Mouse (Mus musculus) spleen, postnatal 14 days (tissue): ENCODE measurements around the gene Wdr83.
A peak's percentile ranks its signal among the peaks of the same experiment; 100 is the strongest.
"Not testable (repeated sequence)": the region's sequence is repeated elsewhere in the genome, so short reads cannot be mapped to it uniquely, and the experiment has no call there.

ENCODE experiments used
- DNase-seq, 2 experiments: peaks; one replicate each; pipeline ENCODE4 v3.0.0; 2021 to 2022; ENCODE audit warnings: low spot score in 2 of 2

The Wdr83 gene

DNA sequence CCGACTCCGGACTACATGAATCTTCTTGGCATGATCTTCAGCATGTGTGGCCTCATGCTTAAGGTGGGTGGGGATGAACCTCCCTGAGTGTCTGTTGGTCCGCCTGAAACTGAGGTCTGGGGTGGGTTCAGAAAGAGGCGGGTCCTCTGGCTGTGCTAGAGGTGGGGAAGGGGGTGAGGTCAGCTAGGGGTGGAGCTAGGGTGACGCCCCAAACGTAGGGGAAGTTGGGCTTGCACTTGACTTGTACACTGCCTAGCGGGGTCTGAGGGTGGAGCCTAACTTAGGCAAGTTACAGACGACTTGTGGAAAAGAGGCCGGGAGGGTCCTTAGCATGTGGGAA, at the start of gene Wdr83:
Gene Wdr83 (minus strand): TSS at position 91 of the 340 bp plus-strand sequence.
- peak; percentile 39 to 58 for DNase-seq

DNA sequence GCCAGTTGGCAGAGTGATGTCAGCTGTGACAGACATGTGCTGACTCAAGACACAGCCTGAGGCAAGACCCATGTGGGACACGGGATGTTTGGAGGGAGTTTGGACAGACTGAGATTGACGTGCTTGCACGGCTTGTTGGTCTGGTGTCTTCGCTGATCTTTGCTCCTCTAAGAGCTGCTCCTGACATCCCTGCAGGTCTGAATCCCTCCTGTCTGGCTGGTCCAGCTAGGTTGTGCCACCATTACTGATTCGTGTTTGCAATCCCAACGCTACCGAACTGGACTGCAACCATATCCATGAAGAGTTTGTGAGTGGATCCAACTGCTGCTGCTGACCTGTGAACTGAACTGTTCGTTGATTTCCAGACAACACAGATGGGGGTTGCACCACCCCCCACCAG, 42.6 kb upstream of the Wdr83 start:
- no peak for DNase-seq

DNA sequence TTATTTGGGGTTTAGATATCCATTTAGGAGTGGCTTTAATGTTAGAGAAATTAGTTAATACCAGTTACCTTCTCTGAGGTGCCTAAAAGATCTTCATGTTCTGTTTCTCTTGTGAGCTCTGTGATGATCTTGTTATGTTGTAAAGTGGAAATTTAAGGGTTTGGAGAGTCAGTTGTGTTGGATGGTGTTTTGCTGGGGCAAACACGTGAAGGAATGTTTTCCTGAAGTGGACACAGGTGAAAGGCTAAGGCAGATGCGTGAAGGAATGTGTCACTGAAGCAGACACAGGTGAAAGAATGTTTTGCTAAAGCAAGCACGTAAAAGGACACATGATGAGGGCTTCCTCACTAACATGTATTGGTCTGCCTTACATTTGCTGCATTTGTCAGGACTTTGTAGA, 41.9 kb upstream of the Wdr83 start, which contains the start of gene Zfp791:
Gene Zfp791 (minus strand): TSS at position 101 of the 400 bp plus-strand sequence.
- DNase-seq, result no peak

DNA sequence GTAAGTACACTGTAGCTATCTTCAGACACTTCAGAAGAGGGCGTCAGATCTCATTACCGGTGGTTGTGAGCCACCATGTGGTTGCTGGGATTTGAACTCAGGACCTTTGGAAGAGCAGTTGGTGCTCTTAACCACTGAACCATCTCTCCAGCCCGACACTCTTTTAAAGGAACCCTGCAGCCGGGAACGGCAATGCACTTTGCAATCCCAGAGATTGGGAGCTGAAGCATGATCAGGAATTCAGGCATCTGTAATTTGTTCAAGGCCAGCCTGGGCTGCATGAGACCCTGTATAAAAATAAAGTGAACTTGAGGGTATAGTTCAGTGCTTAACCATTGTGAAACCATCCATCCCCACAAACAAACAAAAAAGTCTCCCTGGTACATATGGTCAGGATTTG, 39.1 kb upstream of the Wdr83 start:
- not testable (repeated sequence) for DNase-seq

DNA sequence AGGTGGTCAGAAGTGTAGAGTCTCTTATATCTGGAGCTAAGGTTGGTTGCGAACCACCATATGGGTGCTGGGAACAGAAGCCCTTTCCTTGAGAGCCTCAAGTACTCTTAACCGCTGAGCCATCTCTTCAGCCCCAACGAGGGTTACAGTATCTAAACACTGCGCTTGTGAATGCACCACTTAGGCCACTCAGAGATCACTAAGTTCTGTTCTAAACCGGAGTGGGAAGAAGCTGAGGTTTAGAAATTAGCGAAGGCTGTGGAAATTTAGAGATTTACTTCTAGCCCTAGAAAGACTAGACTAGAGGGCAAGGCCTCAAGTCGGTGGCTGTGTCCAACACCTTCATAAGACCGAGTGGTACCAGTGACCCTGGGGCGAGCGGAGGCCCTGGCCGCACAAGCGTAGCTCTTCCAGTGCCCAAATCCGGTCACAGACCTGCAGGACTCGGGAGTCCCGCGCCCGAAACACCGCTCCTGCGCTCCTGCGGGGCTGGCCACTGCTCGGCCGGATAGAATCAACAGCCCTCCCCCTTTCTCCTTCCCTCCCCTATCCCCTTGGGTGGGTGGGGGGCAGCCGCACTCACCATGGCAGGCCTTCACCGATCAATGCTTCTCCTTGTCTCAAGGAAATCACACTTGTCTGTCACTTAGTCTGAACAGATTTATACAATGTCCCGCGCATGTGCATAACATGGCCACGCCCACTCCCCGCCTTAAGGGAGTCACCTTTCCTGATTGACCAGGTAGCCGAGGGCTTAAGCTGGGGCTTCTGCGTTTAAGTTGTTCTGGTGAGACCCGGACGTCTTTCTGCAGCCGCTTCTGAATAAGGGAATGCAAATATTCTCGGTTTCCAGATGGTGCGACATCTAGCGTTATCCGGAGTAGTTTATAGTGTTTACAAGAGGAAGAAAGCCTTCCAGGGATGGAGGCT, 38.2 kb upstream of the Wdr83 start:
- peak in 1 of 2 experiments; percentile 14 for DNase-seq

DNA sequence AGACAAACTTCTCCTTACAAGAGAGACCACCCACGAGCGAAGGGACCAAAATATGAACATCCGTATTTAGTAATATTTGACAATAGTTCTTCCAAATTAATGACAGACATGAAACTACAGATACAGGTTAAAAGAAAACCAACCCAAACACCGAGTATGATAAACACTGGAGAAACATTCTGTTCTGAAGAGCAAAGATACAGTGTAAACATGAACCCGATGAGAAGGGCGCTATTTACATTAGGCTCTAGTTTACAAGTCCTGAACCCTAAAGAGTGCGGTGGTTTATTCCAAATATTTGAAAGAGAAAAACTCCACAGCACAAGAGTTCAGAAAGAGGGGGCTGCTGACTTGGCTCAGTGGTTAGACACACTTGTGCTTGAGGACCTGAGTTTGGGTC, 35.9 kb upstream of the Wdr83 start:
- no peak for DNase-seq

DNA sequence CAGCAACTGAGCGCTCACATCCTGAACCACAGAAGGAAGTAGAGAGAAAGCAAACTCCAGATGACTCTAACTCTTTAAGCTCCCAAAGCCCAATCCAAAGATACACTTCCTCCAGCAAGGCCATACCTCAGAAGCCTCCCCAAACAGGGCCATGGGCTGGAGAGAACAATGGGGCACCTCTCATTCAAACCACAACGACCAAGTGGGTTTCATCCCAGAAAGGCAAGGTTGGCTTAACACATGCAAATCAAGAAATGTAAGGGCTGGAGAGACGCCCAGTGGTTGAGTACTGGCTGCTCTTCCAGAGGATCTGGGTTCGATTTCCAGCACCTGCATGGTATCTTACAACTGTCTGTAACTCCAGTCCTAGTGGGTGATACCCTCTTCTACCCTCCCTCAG, 34.4 kb upstream of the Wdr83 start:
- no peak for DNase-seq

DNA sequence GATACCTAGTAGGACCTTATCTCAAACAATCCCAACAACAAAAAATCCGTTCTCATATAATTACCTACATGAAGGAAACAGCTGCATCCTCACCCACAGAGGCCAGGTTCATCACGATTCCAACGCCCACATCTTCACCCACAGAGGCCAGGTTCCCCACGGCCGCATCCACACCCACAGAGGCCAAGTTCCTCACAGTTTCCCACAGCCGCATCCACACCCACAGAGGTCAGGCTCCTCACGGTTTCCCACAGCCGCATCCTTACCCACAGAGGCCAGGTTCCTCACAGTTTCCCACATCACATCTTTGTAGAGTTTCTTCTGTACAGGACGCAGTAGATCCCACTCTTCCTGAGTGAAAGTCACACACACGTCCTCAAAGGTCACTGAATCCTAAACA, 32.1 kb upstream of the Wdr83 start:
- DNase-seq, result no peak

DNA sequence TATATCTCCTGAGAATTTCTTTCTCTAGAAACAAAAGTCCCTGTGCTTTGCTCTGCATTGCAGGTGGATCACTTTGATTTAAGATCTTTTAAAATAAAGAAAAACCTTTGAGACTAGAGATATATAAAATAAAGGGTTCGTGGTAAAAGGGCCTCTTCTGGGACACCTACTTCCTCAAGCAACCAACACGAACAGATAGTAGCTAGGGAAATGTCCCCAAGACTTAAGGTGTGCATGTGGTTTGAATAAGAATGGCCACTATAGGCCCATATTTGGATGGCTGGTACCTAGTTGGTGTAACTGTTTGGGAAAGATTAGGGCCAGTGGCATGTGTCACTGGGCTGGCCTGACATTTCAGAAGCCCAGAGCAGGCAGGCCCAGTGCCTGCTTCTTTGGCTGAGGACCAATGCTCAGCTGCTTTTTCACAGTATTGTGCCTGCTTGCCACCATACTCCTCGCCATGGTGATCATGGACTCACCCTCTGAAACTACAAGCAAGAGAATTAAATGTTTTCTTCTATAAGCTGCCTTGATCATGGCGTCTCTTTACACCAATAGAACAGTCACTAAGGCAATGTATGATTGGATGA, 19.1 kb upstream of the Wdr83 start:
- DNase-seq, result no peak

DNA sequence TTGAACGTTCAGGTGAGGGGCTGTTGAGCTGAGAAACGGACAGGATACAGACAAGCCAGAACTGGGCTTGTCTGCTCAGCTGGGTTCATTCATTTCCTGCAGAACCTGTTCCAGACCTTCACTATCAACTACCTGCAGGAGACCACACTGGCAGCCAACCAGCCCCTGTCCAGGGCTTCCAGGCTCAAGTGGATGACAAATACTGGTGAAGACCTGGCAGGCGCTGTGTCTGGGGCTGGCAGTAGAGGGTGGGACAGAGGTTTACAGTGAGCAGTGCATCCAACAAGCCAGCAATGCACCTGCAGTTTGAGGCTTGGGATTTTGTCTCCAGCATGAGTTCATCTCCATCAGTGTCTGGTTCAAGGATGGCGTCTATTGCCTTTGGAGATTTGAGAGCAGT, 15.7 kb upstream of the Wdr83 start:
- DNase-seq, result no peak

DNA sequence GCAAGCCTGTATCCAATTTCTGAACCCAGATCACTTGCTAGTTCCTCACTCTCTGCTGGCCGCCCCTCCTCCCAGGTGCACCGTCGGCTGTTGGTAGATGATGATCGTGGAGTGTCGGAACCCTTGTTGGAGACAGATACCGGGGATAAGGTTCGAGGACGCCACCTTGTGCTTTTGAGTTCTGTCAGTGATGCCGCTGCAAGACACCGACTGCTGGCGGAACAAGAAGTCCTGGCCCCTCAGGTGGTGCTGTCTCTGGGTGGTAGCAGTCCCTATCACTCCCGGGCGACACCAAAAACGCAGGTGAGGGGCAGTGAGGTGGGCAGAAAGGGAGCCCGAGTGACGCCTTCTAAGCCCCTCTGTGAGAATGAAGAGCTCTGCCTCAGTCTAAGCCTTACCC, 15.1 kb upstream of the Wdr83 start:
- no peak for DNase-seq

DNA sequence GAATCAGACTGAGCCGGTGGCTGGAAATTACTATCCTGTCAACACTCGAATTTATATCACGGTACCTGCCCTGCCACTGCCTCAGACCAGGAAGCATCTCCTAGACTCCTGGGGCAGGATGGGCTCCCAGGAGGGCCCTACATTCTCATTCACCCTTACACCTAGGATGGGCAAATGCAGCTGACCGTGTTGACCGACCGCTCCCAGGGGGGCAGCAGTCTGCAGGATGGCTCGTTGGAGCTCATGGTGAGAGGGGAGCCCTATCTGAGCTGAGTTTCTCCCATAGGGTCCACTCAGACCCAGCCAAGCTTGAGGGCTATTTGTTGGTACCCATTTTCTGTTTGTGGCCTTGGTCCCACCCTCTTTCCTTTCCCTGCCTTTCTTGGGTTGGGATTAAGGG, 14.5 kb upstream of the Wdr83 start:
- DNase-seq, result no peak

DNA sequence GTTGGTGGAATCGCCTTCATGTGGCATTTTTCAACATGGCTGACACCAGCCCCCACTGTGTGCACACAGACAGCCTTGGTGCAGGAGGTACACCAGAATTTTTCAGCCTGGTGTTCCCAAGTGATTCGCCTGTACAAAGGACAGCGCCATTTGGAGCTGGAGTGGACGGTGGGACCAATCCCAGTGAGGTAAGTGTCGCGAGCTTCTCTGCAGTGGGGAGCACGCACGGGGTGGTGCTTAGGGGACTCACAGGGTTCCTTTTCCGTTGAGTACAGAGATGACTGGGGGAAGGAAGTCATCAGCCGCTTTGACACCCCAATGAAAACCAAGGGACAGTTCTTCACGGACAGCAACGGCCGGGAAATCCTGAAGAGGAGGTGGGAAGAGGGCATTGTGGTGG, 13.9 kb upstream of the Wdr83 start:
- DNase-seq, result no peak

DNA sequence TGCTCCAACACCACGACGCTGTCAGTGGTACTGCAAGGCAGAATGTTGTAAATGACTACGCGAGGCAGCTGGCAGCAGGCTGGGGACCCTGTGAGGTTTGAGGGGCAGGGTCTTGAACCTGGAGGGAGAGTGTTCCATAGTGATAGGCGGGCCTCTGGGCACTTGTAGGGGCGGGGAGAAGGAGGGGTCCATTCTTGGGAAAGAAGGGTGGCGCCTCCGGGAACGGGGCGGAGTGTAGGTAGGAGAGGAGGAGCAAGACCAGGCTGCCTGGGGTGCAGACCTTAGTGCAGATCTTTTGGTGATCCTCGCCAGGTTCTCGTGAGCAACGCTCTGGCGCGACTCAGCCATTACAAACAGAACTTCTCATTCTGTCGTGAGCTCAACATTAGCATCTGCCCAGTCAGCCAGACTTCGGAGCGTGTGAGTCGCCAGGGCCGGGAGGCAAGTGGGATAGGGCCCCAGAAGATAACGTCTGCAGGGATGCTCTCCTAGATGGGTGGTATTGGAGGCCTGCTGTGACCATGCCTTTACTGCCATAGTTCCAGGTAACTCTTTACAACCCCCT, 10.5 kb upstream of the Wdr83 start:
- no peak for DNase-seq

DNA sequence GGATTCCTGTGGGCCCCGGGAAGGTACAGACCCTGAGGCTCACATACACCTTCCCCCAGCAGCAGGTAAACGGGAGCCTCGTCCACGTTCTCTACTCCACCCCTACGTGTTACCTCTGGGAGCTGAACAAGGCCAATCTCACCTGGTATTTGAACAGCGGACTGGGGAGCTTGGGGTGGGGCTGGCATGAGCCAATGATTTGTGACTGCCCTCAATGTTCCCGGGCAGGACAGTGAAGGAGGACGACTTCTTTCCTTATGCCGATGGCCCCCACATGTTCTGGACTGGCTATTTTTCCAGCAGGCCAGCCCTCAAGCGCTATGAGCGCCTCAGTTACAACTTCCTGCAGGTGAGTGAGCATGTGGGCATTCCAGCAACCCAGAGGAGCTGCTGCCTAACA, 9.8 kb upstream of the Wdr83 start:
- no peak for DNase-seq

DNA sequence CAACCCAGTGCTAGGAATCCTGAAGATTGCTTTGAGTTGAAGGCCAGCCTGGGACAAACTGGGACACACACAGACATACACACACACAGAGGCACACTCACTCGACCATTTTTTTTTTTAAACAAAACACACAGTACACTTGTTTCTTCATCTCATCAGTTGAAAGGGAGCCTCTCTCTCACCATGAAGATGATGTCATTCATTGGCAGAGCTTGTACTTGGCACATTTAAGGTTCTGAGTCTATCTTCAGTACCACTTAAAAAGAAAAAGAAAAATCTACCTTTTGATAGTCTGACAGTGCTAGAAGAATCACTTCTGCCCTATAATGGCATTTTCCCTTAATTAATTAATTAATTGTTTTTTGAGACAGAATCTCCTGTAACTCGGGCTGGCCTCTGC, 7.7 kb upstream of the Wdr83 start:
- no peak for DNase-seq

DNA sequence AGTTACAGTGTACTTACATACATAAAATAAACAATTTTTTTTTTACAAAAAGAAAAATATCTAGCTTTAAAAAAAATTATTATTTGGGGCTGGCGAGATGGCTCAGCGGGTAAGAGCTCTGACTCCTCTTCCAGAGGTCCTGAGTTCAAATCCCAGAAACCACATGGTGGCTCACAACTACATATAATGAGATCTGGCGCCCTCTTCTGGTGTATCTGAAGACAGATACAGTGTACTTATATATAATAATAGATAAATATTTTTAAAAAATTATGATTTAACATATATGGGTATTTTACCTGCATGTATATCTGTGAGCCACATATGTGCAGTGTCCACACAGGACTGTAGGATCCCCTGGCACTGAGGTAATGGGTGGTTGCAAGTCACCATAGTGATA, 5.1 kb upstream of the Wdr83 start:
- no peak for DNase-seq

DNA sequence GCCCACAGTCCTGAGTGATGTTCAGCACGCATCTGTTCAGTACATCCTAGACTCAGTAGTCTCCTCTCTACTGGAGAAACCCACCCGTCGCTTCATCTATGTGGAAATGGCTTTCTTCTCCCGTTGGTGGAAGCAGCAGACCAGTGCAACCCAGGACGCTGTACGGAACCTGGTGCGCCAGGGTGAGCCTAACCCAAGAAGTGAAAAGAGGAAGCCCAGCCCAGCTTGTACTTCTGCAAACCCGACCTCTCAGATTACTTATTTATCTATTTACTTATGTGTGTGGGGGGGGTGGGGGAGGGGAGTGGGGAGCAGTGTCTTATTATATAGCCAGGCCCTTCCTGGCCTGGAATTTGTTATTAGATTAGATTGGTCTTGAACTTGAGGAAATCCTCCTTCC, 3.5 kb upstream of the Wdr83 start:
- no peak for DNase-seq

DNA sequence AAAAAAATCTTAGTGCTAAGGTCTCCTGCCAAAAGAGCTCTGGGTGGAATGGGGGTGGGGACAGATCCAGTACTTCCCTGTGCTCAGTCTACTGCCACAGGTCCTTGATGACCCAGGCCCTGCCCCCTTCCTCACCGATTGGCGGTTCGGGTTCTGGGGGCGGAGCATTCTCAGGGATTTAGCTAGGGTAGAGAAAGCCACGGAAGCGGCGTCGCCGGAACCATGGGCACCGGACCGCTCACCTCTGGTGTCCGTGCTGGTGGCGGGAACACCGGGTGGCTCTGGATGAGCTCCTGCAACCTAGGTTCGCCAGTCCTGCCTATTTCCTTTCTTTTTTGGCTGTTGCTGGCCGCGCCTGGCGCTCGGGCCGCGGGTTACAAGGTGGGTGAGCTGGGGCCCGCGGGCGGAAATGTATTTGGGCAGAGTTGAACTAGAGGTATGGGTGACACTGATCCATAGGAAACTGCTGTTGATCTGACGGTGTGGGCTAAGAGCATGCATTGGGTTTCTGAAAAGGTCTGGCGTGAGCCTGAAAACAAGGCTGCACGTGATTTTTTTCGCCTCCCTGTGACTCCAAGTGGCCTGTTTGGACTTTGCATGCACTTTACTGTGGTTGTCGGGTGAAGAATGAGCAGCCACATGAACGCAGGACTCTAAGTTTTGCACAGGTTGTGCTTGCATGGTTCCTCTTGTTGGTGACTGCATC, 2.2 kb upstream of the Wdr83 start, which contains the start of gene Man2b1:
Gene Man2b1 (plus strand): TSS at position 163 of the 706 bp plus-strand sequence.
- peak; percentile 72 to 76 for DNase-seq

DNA sequence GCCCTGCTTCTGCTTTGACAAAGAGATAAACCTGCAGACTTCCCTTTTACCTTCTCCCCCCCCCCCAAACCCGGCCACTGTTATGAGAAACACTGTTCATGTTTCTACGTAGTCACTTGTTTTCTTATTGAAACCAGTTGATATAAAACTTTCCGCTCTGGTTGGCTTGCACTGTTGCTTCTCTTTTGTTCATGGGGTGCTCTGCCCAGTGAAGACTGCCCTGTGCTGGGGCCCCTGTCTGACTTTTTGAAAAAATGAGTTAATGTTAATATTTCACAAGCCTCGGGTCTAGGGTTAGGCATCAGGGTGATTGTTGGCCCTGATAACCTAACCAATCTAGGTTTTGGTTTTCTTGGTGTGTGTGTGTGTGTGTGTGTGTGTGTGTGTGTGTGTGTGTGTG, 1.1 kb upstream of the Wdr83 start:
- not testable (repeated sequence) for DNase-seq

DNA sequence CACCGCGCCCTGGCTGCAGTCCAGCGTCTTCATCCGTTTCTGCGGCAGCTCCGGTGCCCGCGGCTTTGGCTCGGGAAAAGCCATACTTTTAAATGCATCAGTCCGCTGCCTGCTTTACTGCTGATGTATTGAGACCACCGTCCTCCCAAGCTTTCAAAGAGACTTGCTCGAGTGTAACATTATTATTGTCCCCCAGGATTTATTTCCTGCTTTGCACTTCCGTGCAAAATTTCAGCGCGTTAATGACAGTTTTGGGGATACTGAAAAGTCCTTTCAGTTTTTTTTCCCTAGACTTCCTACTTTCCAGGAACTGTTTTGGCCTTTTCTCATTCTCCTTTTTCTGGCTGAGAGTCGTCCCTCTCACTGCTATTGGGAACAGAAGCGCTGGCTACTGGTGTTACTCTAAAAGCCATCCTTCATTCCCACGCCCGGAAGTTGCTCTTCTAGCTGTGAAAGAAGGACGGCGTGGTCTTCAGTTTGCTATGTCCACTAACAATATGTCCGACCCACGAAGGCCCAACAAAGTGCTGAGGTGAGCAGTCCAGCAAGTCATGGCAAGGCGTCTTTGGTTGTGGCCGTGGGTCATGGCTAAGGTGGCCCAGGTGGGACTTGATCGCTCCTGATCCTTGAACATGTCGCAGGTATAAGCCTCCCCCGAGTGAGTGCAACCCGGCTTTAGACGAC, 432 bp downstream of the Wdr83 start, which contains the start of gene Wdr83os:
Gene Wdr83os (plus strand): TSS at position 209 of the 684 bp plus-strand sequence.
- DNase-seq, result peak in 1 of 2 experiments; percentile 54

DNA sequence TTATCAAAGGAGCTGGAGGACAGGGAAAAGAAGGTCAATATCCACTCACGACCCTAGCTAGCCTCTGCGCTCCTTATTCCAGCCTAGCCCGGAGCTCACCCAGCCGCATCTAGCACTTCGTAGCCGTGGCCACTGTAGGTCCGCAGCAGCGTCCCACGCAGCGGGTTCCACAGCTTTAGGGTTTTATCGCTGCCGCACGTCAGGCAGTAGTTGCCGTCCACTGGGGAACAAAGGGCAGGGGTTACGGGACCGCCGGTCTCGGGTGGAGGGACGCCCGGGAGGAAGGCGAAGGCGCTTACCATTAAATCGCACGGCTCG, 933 bp downstream of the Wdr83 start:
- DNase-seq, result no peak
